Mouse (Mus musculus): Measurements from ENCODE around the gene Baiap3. TPM values are rescaled to one million over a fixed set of nuclear protein-coding genes. Genes with fewer than 3 reads are reported as not detected.

Gene Baiap3
- polyA plus RNA-seq, 1 experiment from 2014 or later: 0.76 TPM

- peak overlapping the region; percentile 45; the same call in 1 of the 2 replicates for H3K9ac ChIP-seq (ENCODE audit: low read depth, low read length)
- peak overlapping the region; percentile 41 for H3K4me3 ChIP-seq (ENCODE audit: low read length)
- WGBS: 3% methylated on average over 15 of the region's 30 CpGs
- no peak overlapping the region; the same call in 1 of the 2 replicates for H3K27ac ChIP-seq (ENCODE audit: low read depth, low read length)
- H3K36me3 ChIP-seq (ENCODE audit: control insufficient read depth, insufficient read depth, low read length): peaks cover 16% of the 10 kb centered on the region
- ATAC-seq (ENCODE audit: low FRiP score, low TSS enrichment): peak; percentile 76
- no peaks in the 10 kb centered on the region for H3K9me3 ChIP-seq (ENCODE audit: control insufficient read depth, low read length)
- peaks cover 6% of the 10 kb centered on the region; the same call in 1 of the 2 replicates for H3K4me1 ChIP-seq (ENCODE audit: control insufficient read depth, insufficient read depth, low read length)
- H3K27me3 ChIP-seq (ENCODE audit: control insufficient read depth, insufficient read depth, low read length): no peaks in the 10 kb centered on the region
- peak overlapping the region; percentile 83 for H3K4me2 ChIP-seq (replicated peaks; ENCODE audit: low read depth, low read length)
These were observed 34.2 kb downstream of the Baiap3 start for GRCm38 (mm10) chr17:25221821-25222503.

GRCm38 (mm10) chr17:25220746-25221145 is 35.4 kb downstream of the Baiap3 start:
- H3K4me3 ChIP-seq (ENCODE audit: low read length): no peak overlapping the region
- no peak for ATAC-seq (ENCODE audit: low FRiP score, low TSS enrichment)
- 95% methylated on average over 1 of the region's 1 CpGs for WGBS
- no peak overlapping the region for H3K9ac ChIP-seq (ENCODE audit: low read depth, low read length)
- H3K27ac ChIP-seq (ENCODE audit: low read depth, low read length): no peak overlapping the region
- H3K9me3 ChIP-seq (ENCODE audit: control insufficient read depth, low read length): no peaks in the 10 kb centered on the region
- peaks cover 24% of the 10 kb centered on the region for H3K36me3 ChIP-seq (ENCODE audit: control insufficient read depth, insufficient read depth, low read length)
- peaks cover 6% of the 10 kb centered on the region; the same call in 1 of the 2 replicates for H3K4me1 ChIP-seq (ENCODE audit: control insufficient read depth, insufficient read depth, low read length)
- no peaks in the 10 kb centered on the region for H3K27me3 ChIP-seq (ENCODE audit: control insufficient read depth, insufficient read depth, low read length)
- no peak overlapping the region for H3K4me2 ChIP-seq (replicated peaks; ENCODE audit: low read depth, low read length)

GRCm38 (mm10) chr17:25219492-25220295 is 36.5 kb downstream of the Baiap3 start:
- Histone ChIP-seq H3K27me3 (ENCODE audit: control insufficient read depth, insufficient read depth, low read length) (no peaks in the 10 kb centered on the region), H3K36me3 (ENCODE audit: control insufficient read depth, insufficient read depth, low read length) (peaks cover 33% of the 10 kb centered on the region), H3K27ac (ENCODE audit: low read depth, low read length) (no peak overlapping the region), H3K4me1 (ENCODE audit: control insufficient read depth, insufficient read depth, low read length) (peaks cover 6% of the 10 kb centered on the region; the same call in 1 of the 2 replicates), H3K9ac (ENCODE audit: low read depth, low read length) (no peak overlapping the region), H3K9me3 (ENCODE audit: control insufficient read depth, low read length) (no peaks in the 10 kb centered on the region), H3K4me3 (ENCODE audit: low read length) (no peak overlapping the region), H3K4me2 (replicated peaks; ENCODE audit: low read depth, low read length) (no peak overlapping the region)
- ATAC-seq (ENCODE audit: low FRiP score, low TSS enrichment): no peak
- 94% methylated on average over 15 of the region's 15 CpGs for WGBS

- peaks cover 37% of the 10 kb centered on the region for H3K36me3 ChIP-seq (ENCODE audit: control insufficient read depth, insufficient read depth, low read length)
- H3K4me3 ChIP-seq (ENCODE audit: low read length): no peak overlapping the region
- H3K9me3 ChIP-seq (ENCODE audit: control insufficient read depth, low read length): no peaks in the 10 kb centered on the region
- no peaks in the 10 kb centered on the region for H3K27me3 ChIP-seq (ENCODE audit: control insufficient read depth, insufficient read depth, low read length)
- 90% methylated on average over 9 of the region's 9 CpGs for WGBS
- peaks cover 6% of the 10 kb centered on the region; the same call in 1 of the 2 replicates for H3K4me1 ChIP-seq (ENCODE audit: control insufficient read depth, insufficient read depth, low read length)
- H3K9ac ChIP-seq (ENCODE audit: low read depth, low read length): no peak overlapping the region
- ATAC-seq (ENCODE audit: low FRiP score, low TSS enrichment): no peak
- no peak overlapping the region for H3K27ac ChIP-seq (ENCODE audit: low read depth, low read length)
- no peak overlapping the region for H3K4me2 ChIP-seq (replicated peaks; ENCODE audit: low read depth, low read length)
These were observed 37.2 kb downstream of the Baiap3 start for GRCm38 (mm10) chr17:25218967-25219366.

GRCm38 (mm10) chr17:25215431-25215830 is 40.7 kb downstream of the Baiap3 start:
- Histone ChIP-seq H3K4me2 (replicated peaks; ENCODE audit: low read depth, low read length) (no peak overlapping the region), H3K9me3 (ENCODE audit: control insufficient read depth, low read length) (no peaks in the 10 kb centered on the region), H3K4me3 (ENCODE audit: low read length) (no peak overlapping the region), H3K4me1 (ENCODE audit: control insufficient read depth, insufficient read depth, low read length) (no peaks in the 10 kb centered on the region), H3K36me3 (ENCODE audit: control insufficient read depth, insufficient read depth, low read length) (peaks cover 61% of the 10 kb centered on the region), H3K27ac (ENCODE audit: low read depth, low read length) (no peak overlapping the region), H3K27me3 (ENCODE audit: control insufficient read depth, insufficient read depth, low read length) (no peaks in the 10 kb centered on the region), H3K9ac (ENCODE audit: low read depth, low read length) (no peak overlapping the region)
- no peak for ATAC-seq (ENCODE audit: low FRiP score, low TSS enrichment)
- 93% methylated on average over 3 of the region's 3 CpGs for WGBS

GRCm38 (mm10) chr17:25211705-25212104 is 44.5 kb downstream of the Baiap3 start:
- Histone ChIP-seq H3K27me3 (ENCODE audit: control insufficient read depth, insufficient read depth, low read length) (no peaks in the 10 kb centered on the region), H3K9ac (ENCODE audit: low read depth, low read length) (no peak overlapping the region), H3K4me1 (ENCODE audit: control insufficient read depth, insufficient read depth, low read length) (no peaks in the 10 kb centered on the region), H3K4me2 (replicated peaks; ENCODE audit: low read depth, low read length) (no peak overlapping the region), H3K4me3 (ENCODE audit: low read length) (no peak overlapping the region), H3K27ac (ENCODE audit: low read depth, low read length) (no peak overlapping the region), H3K36me3 (ENCODE audit: control insufficient read depth, insufficient read depth, low read length) (peaks cover 78% of the 10 kb centered on the region), H3K9me3 (ENCODE audit: control insufficient read depth, low read length) (no peaks in the 10 kb centered on the region)
- ATAC-seq (ENCODE audit: low FRiP score, low TSS enrichment): no peak
- 89% methylated on average over 4 of the region's 4 CpGs for WGBS

- H3K4me1 ChIP-seq (ENCODE audit: control insufficient read depth, insufficient read depth, low read length): no peaks in the 10 kb centered on the region
- H3K27ac ChIP-seq (ENCODE audit: low read depth, low read length): no peak overlapping the region
- WGBS: 86% methylated on average over 15 of the region's 15 CpGs
These were observed 45.3 kb downstream of the Baiap3 start for GRCm38 (mm10) chr17:25210680-25211466.

GRCm38 (mm10) chr17:25210006-25210405 is 46.2 kb downstream of the Baiap3 start:
- 87% methylated on average over 4 of the region's 4 CpGs for WGBS
- H3K36me3 ChIP-seq (ENCODE audit: control insufficient read depth, insufficient read depth, low read length): peaks cover 77% of the 10 kb centered on the region

More at GRCm38 (mm10) chr17:25210680-25211466, 45.3 kb downstream of the Baiap3 start:
- ATAC-seq (ENCODE audit: low FRiP score, low TSS enrichment): no peak
- no peak overlapping the region for H3K4me3 ChIP-seq (ENCODE audit: low read length)
- H3K9me3 ChIP-seq (ENCODE audit: control insufficient read depth, low read length): no peaks in the 10 kb centered on the region
- H3K4me2 ChIP-seq (replicated peaks; ENCODE audit: low read depth, low read length): no peak overlapping the region
- peaks cover 77% of the 10 kb centered on the region for H3K36me3 ChIP-seq (ENCODE audit: control insufficient read depth, insufficient read depth, low read length)
- no peak overlapping the region for H3K9ac ChIP-seq (ENCODE audit: low read depth, low read length)
- H3K27me3 ChIP-seq (ENCODE audit: control insufficient read depth, insufficient read depth, low read length): no peaks in the 10 kb centered on the region

More at GRCm38 (mm10) chr17:25210006-25210405, 46.2 kb downstream of the Baiap3 start:
- H3K27ac ChIP-seq (ENCODE audit: low read depth, low read length): no peak overlapping the region
- no peak for ATAC-seq (ENCODE audit: low FRiP score, low TSS enrichment)
- H3K4me2 ChIP-seq (replicated peaks; ENCODE audit: low read depth, low read length): no peak overlapping the region
- H3K27me3 ChIP-seq (ENCODE audit: control insufficient read depth, insufficient read depth, low read length): no peaks in the 10 kb centered on the region
- H3K9me3 ChIP-seq (ENCODE audit: control insufficient read depth, low read length): no peaks in the 10 kb centered on the region
- no peaks in the 10 kb centered on the region for H3K4me1 ChIP-seq (ENCODE audit: control insufficient read depth, insufficient read depth, low read length)
- no peak overlapping the region for H3K4me3 ChIP-seq (ENCODE audit: low read length)
- H3K9ac ChIP-seq (ENCODE audit: low read depth, low read length): no peak overlapping the region
